ENCODE assay signal across 11 mouse cellular contexts in the genomic region with DNA sequence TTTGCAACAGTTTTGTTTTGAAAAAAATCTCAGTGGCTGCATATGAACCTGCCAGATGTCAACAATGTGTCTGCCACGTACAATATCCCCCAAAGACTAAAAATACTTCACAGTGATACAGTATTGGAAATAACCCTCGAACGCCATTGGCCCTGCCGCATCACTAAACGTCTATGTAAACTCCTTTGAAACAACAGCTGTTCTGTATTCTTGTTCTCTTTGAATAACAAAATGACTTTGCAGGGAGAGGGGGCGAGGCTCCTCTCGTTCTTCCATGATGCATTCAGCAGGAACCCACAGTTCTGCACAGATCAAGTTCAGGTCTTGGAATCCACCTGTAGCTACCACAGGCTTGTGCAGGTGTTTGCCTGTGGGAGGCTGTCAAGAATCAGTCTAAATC.
DNase-seq lines count a peak whose midpoint lies in the region; TF ChIP-seq lines count a peak whose summit lies in the region.
"Had no signal": no experiment of that assay in that cellular context is flagged by ENCODE, and none has a peak within 500 bp of the region (broad histone marks: within the 10 kb centered on the region; RNA-seq: fewer than 3 reads in every experiment).

No protein-coding gene starts in this region.

- peak overlapping the region; percentile 83 for H3K27ac ChIP-seq in left cerebral cortex, adult 2 months
- H3K27ac ChIP-seq: intestine, embryonic 15.5 days had no signal

- intact Hi-C loops in left cerebral cortex, adult 2 months (cut with DNase I): loop anchor here (5.0 to 10.0 kb wide), 2 partner anchors 35 to 343 kb away; no protein-coding TSS in a partner anchor

- DNase-seq in layer of hippocampus, adult 11-12 months (ENCODE audit: low spot score): peak; percentile 69
- no peak for DNase-seq in layer of hippocampus, postnatal 25 days (ENCODE audit: extremely low spot score in 1 of 2, low spot score in 1 of 2)
- DNase-seq in frontal cortex, adult 2 months (ENCODE audit: extremely low spot score in 1 of 2, low spot score in 1 of 2): peak; percentile 70 to 86
- DNase-seq in left cerebral cortex, adult 2 months (ENCODE audit: extremely low spot score in 1 of 2, low spot score in 2 of 2): peak; percentile 44 to 63
- DNase-seq in right cerebral cortex, postnatal 36 days (ENCODE audit: low spot score in 2 of 2): peak; percentile 62 to 79
- no peak for DNase-seq in embryo, embryonic 9.5 days (ENCODE audit: extremely low spot score)
- DNase-seq in adrenal gland, adult 18-20 months (ENCODE audit: low spot score in 2 of 2): no peak
- DNase-seq: cerebellum, adult 11-12 months; heart, adult 11 months; lung, postnatal 36 days had no signal

- no peak overlapping the region for H3K4me3 ChIP-seq in left cerebral cortex, adult 2 months
- H3K4me3 ChIP-seq: intestine, embryonic 15.5 days had no signal

- no peak for TF ChIP-seq CTCF in left cerebral cortex, adult 2 months (IDR thresholded peaks at IDR 0.05)

Comparison
In these comparisons a context has a peak if more than half of its experiments do, and no peak if none do; other contexts are left out.
1. DNase-seq: peak in layer of hippocampus, adult 11-12 months (single experiment), frontal cortex, adult 2 months (2 of 2), left cerebral cortex, adult 2 months (2 of 2) and right cerebral cortex, postnatal 36 days (2 of 2); none in layer of hippocampus, postnatal 25 days (0 of 2), embryo, embryonic 9.5 days (single experiment) and adrenal gland, adult 18-20 months (0 of 2).